Mouse (Mus musculus) cerebellum, adult 2 months (tissue): ENCODE data around the gene Tmed9. TPM values are rescaled to one million over a fixed set of nuclear protein-coding genes. Genes with fewer than 3 reads are reported as not detected.

ENCODE experiments used
- DNase-seq, 2 experiments: peaks; one replicate each; pipeline ENCODE4 v3.0.0; 2021
- H3K27ac ChIP-seq: fragments of 200-500 bp; 2 replicates; pipeline ENCODE4 v1.5.1; 2012; ENCODE audit warnings: low read length, control low read depth, inconsistent platforms; ENCODE audit not compliant: insufficient read depth
- H3K27me3 ChIP-seq: fragments of 200-500 bp; 2 replicates; pipeline ENCODE4 v1.6.1; 2012; ENCODE audit warnings: inconsistent platforms, mild to moderate bottlenecking, low read length, moderate library complexity; ENCODE audit not compliant: control insufficient read depth, insufficient read depth
- H3K4me1 ChIP-seq: fragments of 200-500 bp; 2 replicates; pipeline ENCODE4 v1.6.1; 2011; ENCODE audit warnings: low read length; ENCODE audit not compliant: control insufficient read depth, insufficient read depth
- H3K4me3 ChIP-seq: fragments of 200-500 bp; replicated peaks from 2 replicates; pipeline ENCODE3; 2011; ENCODE audit warnings: mild to moderate bottlenecking, low read depth, low read length, control low read depth; ENCODE audit not compliant: insufficient read depth
- CTCF ChIP-seq: fragments of 200-500 bp; IDR thresholded peaks from 2 replicates; pipeline ENCODE4 v1.5.1; 2011; ENCODE audit warnings: low read depth, mild to moderate bottlenecking, control low read depth, low read length, moderate library complexity, borderline replicate concordance; ENCODE audit not compliant: insufficient read depth
- POLR2A ChIP-seq: fragments of 200-500 bp; IDR thresholded peaks from 2 replicates; pipeline ENCODE4 v1.6.1; 2011; ENCODE audit warnings: low read length, control low read depth, borderline replicate concordance; ENCODE audit not compliant: insufficient read depth
- WGBS: fragments of 180-500 bp; shearing (Covaris S2); methylation state at CpG from one replicate; pipeline ENCODE4 v1.1.7; 2018; 5-methylcytosine and 5-hydroxymethylcytosine counted together
- polyA plus RNA-seq: library from polyadenylated mRNA; depleted of rRNA; stranded (reverse); fragments of >200 nt; gene quantifications from 2 replicates; pipeline ENCODE4 v1.2.3, GENCODE M21; 2012

The Tmed9 gene
- polyA plus RNA-seq, 1 experiment, result 113 TPM

GRCm38 (mm10) chr13:55535796-55536193 lies 37.7 kb upstream of the Tmed9 start:
- TF ChIP-seq POLR2A (no peak), CTCF (no peak)
- peak overlapping the region; percentile 84 for H3K4me3 ChIP-seq
- no peak overlapping the region for H3K27ac ChIP-seq
- DNase-seq, result peak in 1 of 2 experiments; percentile 47
- 13% methylated on average over 17 of the region's 17 CpGs for WGBS
- H3K4me1 ChIP-seq, result peaks cover 7% of the 10 kb centered on the region
- no peaks in the 10 kb centered on the region for H3K27me3 ChIP-seq

GRCm38 (mm10) chr13:55536194-55537175 lies 37.0 kb upstream of the Tmed9 start, which contains the start of gene Ddx41:
Gene Ddx41, minus strand, starts transcription at chr13:55536658.
- no peaks in the 10 kb centered on the region for H3K27me3 ChIP-seq
- no peak within 1 kb of the TSS for H3K27ac ChIP-seq
- peaks cover 7% of the 10 kb centered on the region for H3K4me1 ChIP-seq
- WGBS, result under 1% methylated on average over 70 of the region's 70 CpGs
- H3K4me3 ChIP-seq, result peak within 1 kb of the TSS; percentile 84
- TF ChIP-seq POLR2A (peak; percentile 73; the same call in 1 of the 2 replicates), CTCF (peak; percentile 89)
- DNase-seq, result peak; percentile 100

DNA sequence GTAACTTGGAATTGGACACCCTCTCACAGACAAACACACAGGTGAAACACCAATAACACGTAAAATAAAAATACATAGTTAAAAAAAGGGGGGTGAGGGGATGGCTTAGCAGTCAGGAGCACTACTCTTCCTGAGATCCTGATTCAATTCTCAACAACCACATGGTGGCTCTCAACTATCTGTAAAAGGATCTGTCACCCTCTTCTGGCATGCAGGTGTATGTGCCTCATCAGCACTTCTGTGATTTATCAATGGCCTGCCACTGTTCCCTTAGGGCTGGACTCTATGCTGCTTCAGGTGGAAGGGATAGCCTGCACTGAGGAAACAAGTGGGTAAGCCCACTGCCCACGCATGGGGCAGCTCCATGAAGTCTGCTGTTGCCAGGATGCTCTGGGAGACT lies 32.6 kb upstream of the Tmed9 start:
- no peaks in the 10 kb centered on the region for H3K4me1 ChIP-seq
- TF ChIP-seq CTCF (no peak), POLR2A (no peak)
- no peak overlapping the region for H3K4me3 ChIP-seq
- no peak overlapping the region for H3K27ac ChIP-seq
- H3K27me3 ChIP-seq, result no peaks in the 10 kb centered on the region
- DNase-seq, result peak in 1 of 2 experiments; percentile 40
- WGBS, result 83% methylated on average over 2 of the region's 2 CpGs

GRCm38 (mm10) chr13:55542891-55543290 lies 30.6 kb upstream of the Tmed9 start:
- peak; percentile 36 to 38 for DNase-seq
- TF ChIP-seq POLR2A (no peak), CTCF (no peak)
- Histone ChIP-seq H3K27me3 (no peaks in the 10 kb centered on the region), H3K4me1 (no peaks in the 10 kb centered on the region), H3K27ac (no peak overlapping the region), H3K4me3 (no peak overlapping the region)
- 33% methylated on average over 4 of the region's 4 CpGs for WGBS

DNA sequence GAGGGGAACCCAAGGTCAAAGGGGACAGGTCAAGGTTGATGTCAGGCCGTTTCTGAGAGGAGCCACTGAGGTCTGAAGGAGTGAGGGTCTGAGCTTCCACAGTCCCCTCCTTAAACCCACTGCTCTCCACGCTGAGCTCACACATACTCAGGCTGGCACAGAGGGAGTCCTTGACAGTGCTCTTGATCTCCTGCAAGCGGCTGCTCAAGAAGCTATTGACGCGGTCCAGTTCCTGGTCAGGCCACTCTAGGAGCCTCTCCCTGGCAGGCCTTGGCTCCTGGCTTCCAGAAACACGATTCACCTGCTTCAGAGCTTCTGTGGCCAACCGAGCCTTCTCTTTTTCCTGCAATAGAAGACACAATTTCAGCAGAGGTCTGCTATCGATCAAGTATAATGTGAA lies 30.1 kb upstream of the Tmed9 start:
- Histone ChIP-seq H3K27ac (no peak overlapping the region), H3K27me3 (no peaks in the 10 kb centered on the region), H3K4me3 (no peak overlapping the region), H3K4me1 (no peaks in the 10 kb centered on the region)
- 85% methylated on average over 8 of the region's 8 CpGs for WGBS
- TF ChIP-seq POLR2A (no peak), CTCF (no peak)
- no peak for DNase-seq

GRCm38 (mm10) chr13:55544792-55545191 lies 28.7 kb upstream of the Tmed9 start:
- H3K27me3 ChIP-seq, result no peaks in the 10 kb centered on the region
- no peak overlapping the region for H3K4me3 ChIP-seq
- WGBS, result 86% methylated on average over 6 of the region's 6 CpGs
- H3K27ac ChIP-seq, result no peak overlapping the region
- no peak for TF ChIP-seq POLR2A
- TF ChIP-seq CTCF, result no peak
- H3K4me1 ChIP-seq, result no peaks in the 10 kb centered on the region
- no peak for DNase-seq

DNA sequence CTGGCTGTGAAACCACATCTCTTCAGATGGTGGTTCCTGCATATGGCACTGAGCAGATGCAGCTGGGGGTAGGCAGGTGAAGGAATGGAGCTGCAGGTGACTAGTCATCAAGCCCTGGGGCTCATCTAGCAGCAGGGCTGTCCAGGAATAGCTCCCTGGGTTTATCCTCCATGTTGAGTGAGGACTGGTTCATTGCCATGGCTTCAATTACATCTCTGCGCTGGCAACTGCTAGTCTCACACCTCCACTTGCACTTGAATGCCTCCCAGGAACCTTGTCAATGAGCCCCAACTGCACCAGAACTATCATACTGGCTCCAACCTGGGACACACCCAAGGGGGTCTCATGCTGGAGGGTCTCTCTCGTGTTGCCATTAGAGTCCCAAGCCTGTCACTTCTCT lies 25.6 kb upstream of the Tmed9 start:
- no peak for TF ChIP-seq CTCF
- TF ChIP-seq POLR2A, result no peak
- no peak for DNase-seq
- Histone ChIP-seq H3K4me3 (no peak overlapping the region), H3K27ac (no peak overlapping the region), H3K27me3 (no peaks in the 10 kb centered on the region), H3K4me1 (no peaks in the 10 kb centered on the region)
- 82% methylated on average over 2 of the region's 2 CpGs for WGBS

DNA sequence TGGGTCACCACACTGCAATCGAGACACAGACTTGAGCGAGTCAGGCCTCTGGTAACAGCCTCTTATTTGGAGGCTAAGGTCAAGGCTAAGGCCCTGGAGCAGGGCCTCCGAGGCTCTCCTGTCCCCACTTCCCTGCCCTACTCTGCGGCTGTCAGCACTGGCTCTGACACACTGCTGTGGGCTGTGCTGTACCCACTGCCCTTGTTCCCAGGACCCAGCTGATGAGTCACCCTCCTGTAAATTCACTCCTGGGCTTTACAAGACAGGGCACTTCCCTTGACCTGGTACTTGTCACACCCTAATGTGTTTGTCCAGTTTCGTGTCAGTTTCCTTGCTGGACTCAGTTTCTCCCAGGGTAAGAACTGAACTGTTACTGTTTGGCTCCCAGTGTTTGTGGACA lies 25.1 kb upstream of the Tmed9 start:
- 92% methylated on average over 5 of the region's 5 CpGs for WGBS
- Histone ChIP-seq H3K4me1 (no peaks in the 10 kb centered on the region), H3K27me3 (no peaks in the 10 kb centered on the region), H3K27ac (no peak overlapping the region), H3K4me3 (no peak overlapping the region)
- DNase-seq, result no peak
- TF ChIP-seq CTCF, result no peak
- no peak for TF ChIP-seq POLR2A
